In the genomic region with DNA sequence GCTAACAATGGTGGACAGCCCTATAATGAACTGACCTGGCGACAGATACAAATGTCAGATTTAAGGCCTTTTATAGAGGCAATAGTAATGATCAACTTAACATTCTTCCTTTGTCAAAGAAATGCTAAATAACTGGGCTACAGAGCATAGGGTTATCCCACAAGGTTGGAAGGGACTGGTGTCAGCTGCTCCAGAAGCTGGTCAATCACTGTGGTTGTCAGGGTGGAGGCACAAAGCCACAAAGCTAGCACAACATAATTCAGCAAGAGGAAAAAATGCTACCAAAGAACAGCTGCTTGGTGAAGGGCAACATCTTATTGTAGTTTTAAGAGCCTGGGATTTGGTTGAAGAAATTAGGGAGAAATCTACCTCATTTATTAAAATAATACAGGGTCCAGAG, we compare ENCODE assay signal across 25 mouse cellular contexts. TPM values are rescaled to one million over a fixed set of nuclear protein-coding genes. Genes with fewer than 3 reads are reported as not detected.
"Had no signal": no experiment of that assay in that cellular context is flagged by ENCODE, and none has a peak within 500 bp of the region (broad histone marks: within the 10 kb centered on the region; RNA-seq: fewer than 3 reads in every experiment).

No protein-coding gene starts in this region.

- H3K36me3 ChIP-seq: embryonic facial prominence, embryonic 12.5 days; embryonic facial prominence, embryonic 15.5 days; forebrain, embryonic 12.5 days; heart, embryonic 10.5 days had no signal

- H3K4me3 ChIP-seq: embryonic facial prominence, embryonic 10.5 days; embryonic facial prominence, embryonic 12.5 days; embryonic facial prominence, embryonic 13.5 days; embryonic facial prominence, embryonic 15.5 days; erythroblast, embryonic 14.5 days; forebrain, embryonic 10.5 days; forebrain, embryonic 12.5 days; forebrain, embryonic 13.5 days; forebrain, embryonic 15.5 days; gastrocnemius, adult 2 months; heart, adult 2 months; heart, embryonic 10.5 days had no signal

- H3K27me3 ChIP-seq: embryonic facial prominence, embryonic 12.5 days; embryonic facial prominence, embryonic 13.5 days; embryonic facial prominence, embryonic 15.5 days; forebrain, embryonic 12.5 days; forebrain, embryonic 13.5 days; forebrain, embryonic 15.5 days had no signal

- H3K4me2 ChIP-seq: embryonic facial prominence, embryonic 12.5 days; embryonic facial prominence, embryonic 13.5 days; embryonic facial prominence, embryonic 15.5 days; forebrain, embryonic 12.5 days; forebrain, embryonic 13.5 days; forebrain, embryonic 15.5 days had no signal

- DNase-seq: cerebellum, adult 8-10 months; cerebellum, adult 9-10 months; cerebellum, adult 9-11 months; cerebellum, postnatal 10 days; cerebellum, postnatal 14 days; cerebellum, postnatal 25 days; cerebellum, postnatal 36 days; embryo, embryonic 11 days; forebrain, postnatal 0 days; gastrocnemius, adult 2 months; gastrocnemius, postnatal 10 days; gastrocnemius, postnatal 14 days; gastrocnemius, postnatal 25 days; gastrocnemius, postnatal 36 days; heart, adult 2 months had no signal

RNA-seq across cellular contexts. Expression of gene Zfp940, which starts 41.2 kb away (rescaled TPM):
- polyA plus RNA-seq: erythroblast, embryonic 14.5 days had no signal

RNA-seq across cellular contexts. Expression of gene Zfp420, which starts 47.5 kb away (rescaled TPM):
- polyA plus RNA-seq: erythroblast, embryonic 14.5 days had no signal
